Mouse (Mus musculus) ES-E14 (cell line): ENCODE results near the gene Gm17571. TPM values are rescaled to one million over a fixed set of nuclear protein-coding genes. Genes with fewer than 3 reads are reported as not detected.

Source experiments
- DNase-seq: peaks from one replicate; pipeline ENCODE4 v3.0.0-alpha.2; 2013; ENCODE audit warnings: low read depth, low spot score
- H3K27ac ChIP-seq: 2 replicates; pipeline ENCODE4 v1.5.1; 2012; ENCODE audit warnings: low read depth, mild to moderate bottlenecking, low read length, moderate library complexity, mixed read lengths; ENCODE audit not compliant: poor library complexity, insufficient read depth, severe bottlenecking
- H3K36me3 ChIP-seq: 2 replicates; pipeline ENCODE4 v1.6.1; 2012; ENCODE audit warnings: mild to moderate bottlenecking, low read length, moderate library complexity, mixed read lengths; ENCODE audit not compliant: control insufficient read depth, poor library complexity, insufficient read depth, severe bottlenecking
- H3K4me1 ChIP-seq, 2 experiments: fragments of 150-350 bp in 1 of 2; sonication (generic) in 1 of 2; 2 replicates each; pipeline ENCODE4 v1.6.1; 2012; ENCODE audit warnings: low read length in 2 of 2, mild to moderate bottlenecking in 1 of 2, mixed read lengths in 1 of 2; ENCODE audit not compliant: control insufficient read depth in 2 of 2, insufficient read depth in 2 of 2, poor library complexity in 1 of 2
- H3K4me3 ChIP-seq, 2 experiments: fragments of 150-350 bp in 1 of 2; sonication (generic) in 1 of 2; 2 replicates each; pipeline ENCODE4 v1.5.1; 2012; ENCODE audit warnings: low read length in 2 of 2, low read depth in 1 of 2, mild to moderate bottlenecking in 1 of 2, mixed read lengths in 1 of 2; ENCODE audit not compliant: insufficient read depth in 1 of 2, poor library complexity in 1 of 2, severe bottlenecking in 1 of 2
- H3K9ac ChIP-seq: 2 replicates; pipeline ENCODE4 v1.6.1; 2012; ENCODE audit warnings: low read depth, mild to moderate bottlenecking, low read length, mixed read lengths; ENCODE audit not compliant: poor library complexity, insufficient read depth, severe bottlenecking
- H3K9me3 ChIP-seq: fragments of 150-350 bp; sonication (generic); 2 replicates; pipeline ENCODE4 v1.6.1; 2012; ENCODE audit warnings: low read depth, mild to moderate bottlenecking, low read length; ENCODE audit not compliant: control insufficient read depth, insufficient read depth
- CHD2 ChIP-seq: IDR thresholded peaks from 2 replicates; pipeline ENCODE4 v1.6.1; 2014; ENCODE audit warnings: mild to moderate bottlenecking, low read depth, low read length, inconsistent platforms
- HCFC1 ChIP-seq: IDR thresholded peaks from 2 replicates; pipeline ENCODE4 v1.6.1; 2012; ENCODE audit warnings: low read length, inconsistent platforms, borderline replicate concordance; ENCODE audit not compliant: insufficient read depth
- MAFK ChIP-seq: IDR thresholded peaks from 2 replicates; pipeline ENCODE4 v1.6.1; 2014; ENCODE audit warnings: mild to moderate bottlenecking, low read depth, low read length, inconsistent platforms; ENCODE audit not compliant: insufficient read depth
- ZC3H11A ChIP-seq: IDR thresholded peaks from 2 replicates; pipeline ENCODE4 v1.6.1; 2012; ENCODE audit warnings: low read depth, mild to moderate bottlenecking, inconsistent platforms, low read length, borderline replicate concordance
- ZNF384 ChIP-seq: IDR thresholded peaks from 2 replicates; pipeline ENCODE4 v1.6.1; 2012; ENCODE audit warnings: low read depth, low read length, inconsistent platforms
- in situ Hi-C, 2 experiments: fragments of 600-800 bp; cut with MboI; formaldehyde crosslinking; loops; one replicate each; pipeline ENCODE4 v1.15.1; 2025; ENCODE audit warnings: low sequenced_read_pairs in 2 of 2, inconsistent platforms in 1 of 2; ENCODE audit not compliant: unreplicated experiment in 2 of 2
- total RNA-seq: library from RNA; depleted of rRNA; stranded (reverse); fragments of 300-350 nt; gene quantifications from 2 replicates; pipeline ENCODE4 v1.2.3, GENCODE M21; 2012; rRNA removed

Gene Gm17571
- total RNA-seq, 1 experiment: not detected

GRCm38 (mm10) chr9:13429477-13430125 lies 17.0 kb downstream of the Gm17571 start:
- in situ Hi-C loops: no loop called here
- Histone ChIP-seq H3K4me3 (no peak overlapping the region), H3K9ac (no peak overlapping the region), H3K9me3 (no peaks in the 10 kb centered on the region), H3K27ac (no peak overlapping the region), H3K4me1 (no peaks in the 10 kb centered on the region), H3K36me3 (no peaks in the 10 kb centered on the region)
- TF ChIP-seq MAFK: no peak
- TF ChIP-seq CHD2: no peak
- no peak for TF ChIP-seq HCFC1
- TF ChIP-seq ZNF384: no peak
- TF ChIP-seq ZC3H11A: no peak
- no peak for DNase-seq

- H3K9ac ChIP-seq: no peak overlapping the region
- no peaks in the 10 kb centered on the region for H3K9me3 ChIP-seq
- H3K4me3 ChIP-seq: no peak overlapping the region
- H3K27ac ChIP-seq: no peak overlapping the region
- no peaks in the 10 kb centered on the region for H3K36me3 ChIP-seq
- TF ChIP-seq ZC3H11A: no peak
- no peak for TF ChIP-seq ZNF384
- TF ChIP-seq CHD2: no peak
- TF ChIP-seq HCFC1: no peak
- no peak for TF ChIP-seq MAFK
- H3K4me1 ChIP-seq: no peaks in the 10 kb centered on the region
- DNase-seq: no peak
- in situ Hi-C loops: no loop called here
These were observed 21.3 kb downstream of the Gm17571 start for GRCm38 (mm10) chr9:13425031-13425940.

- in situ Hi-C loops: no loop called here
- DNase-seq: no peak
These were observed 32.3 kb downstream of the Gm17571 start for GRCm38 (mm10) chr9:13414230-13414766.

More at GRCm38 (mm10) chr9:13414230-13414766, 32.3 kb downstream of the Gm17571 start:
- H3K27ac ChIP-seq: no peak overlapping the region
- no peaks in the 10 kb centered on the region for H3K4me1 ChIP-seq
- H3K9me3 ChIP-seq: no peaks in the 10 kb centered on the region
- no peak overlapping the region for H3K4me3 ChIP-seq
- TF ChIP-seq ZC3H11A: no peak
- no peak for TF ChIP-seq HCFC1
- TF ChIP-seq CHD2: no peak
- no peak for TF ChIP-seq MAFK
- no peak for TF ChIP-seq ZNF384
- H3K36me3 ChIP-seq: no peaks in the 10 kb centered on the region
- no peak overlapping the region for H3K9ac ChIP-seq

Other genes with a start within 250 kb of the Gm17571 start
- gene Jrkl, start 200.9 kb downstream of the Gm17571 start, total RNA-seq: 2.3 and 2.8 TPM in 2 replicates
- 1.1 and 1.6 TPM in 2 replicates for gene Ccdc82, start 199.8 kb downstream of the Gm17571 start, total RNA-seq
- gene Maml2, start 148.8 kb downstream of the Gm17571 start, total RNA-seq: 1.5 and 1.9 TPM in 2 replicates